Mouse (Mus musculus) C2C12 (cell line): ENCODE data around the gene Eps15l1.

ENCODE experiments used
- CEBPB ChIP-seq: IDR thresholded peaks from one replicate; pipeline ENCODE4 v1.6.1; 2011; ENCODE audit warnings: low read depth, mild to moderate bottlenecking, control low read depth, moderate library complexity
- CTCF ChIP-seq: IDR thresholded peaks from one replicate; pipeline ENCODE4 v1.5.1; 2011; ENCODE audit not compliant: control insufficient read depth, insufficient read depth, insufficient read length
- FOSL1 ChIP-seq: IDR thresholded peaks from one replicate; pipeline ENCODE4 v1.8.0; 2011; ENCODE audit warnings: mild to moderate bottlenecking, low read length; ENCODE audit not compliant: poor library complexity, insufficient read depth, severe bottlenecking
- MAX ChIP-seq: IDR thresholded peaks from one replicate; pipeline ENCODE4 v1.6.1; 2011; ENCODE audit warnings: mild to moderate bottlenecking, control low read depth

DNA sequence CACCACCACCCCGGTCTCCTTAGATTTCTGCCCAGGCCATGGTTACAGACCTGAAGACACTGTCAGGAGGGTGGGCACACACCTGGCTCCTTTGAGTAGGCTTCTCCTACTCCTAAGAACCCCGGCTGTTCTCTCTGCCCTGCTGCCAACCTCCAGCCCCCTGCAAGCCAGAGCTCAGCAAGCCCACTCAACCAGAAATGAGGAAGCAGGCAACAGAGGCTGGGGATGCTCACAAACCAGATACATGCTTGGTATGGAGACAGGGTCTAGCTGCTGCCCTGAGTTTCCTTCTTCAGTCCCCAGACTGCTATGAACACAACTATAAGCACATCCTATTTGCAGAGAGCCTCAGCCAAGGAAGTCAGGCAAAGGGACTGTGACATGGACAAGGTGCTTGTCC, 73.1 kb downstream of the Eps15l1 start:
- TF ChIP-seq CTCF (no peak), MAX (no peak), FOSL1 (no peak), CEBPB (no peak)
